Mouse (Mus musculus) myocyte (in vitro differentiated cells): ENCODE results near the gene Trp53rkb. TPM values are rescaled to one million over a fixed set of nuclear protein-coding genes. Genes with fewer than 3 reads are reported as not detected.

Source experiments
- H3K27me3 ChIP-seq: one replicate; pipeline ENCODE4 v1.6.1; 2011; ENCODE audit not compliant: control insufficient read depth, insufficient read depth, insufficient read length
- H3K36me3 ChIP-seq: one replicate; pipeline ENCODE4 v1.6.1; 2011; ENCODE audit not compliant: control insufficient read depth, insufficient read depth
- H3K4me2 ChIP-seq: one replicate; pipeline ENCODE4 v1.6.1; 2011; ENCODE audit warnings: low read depth, control low read depth
- H3K4me3 ChIP-seq: one replicate; pipeline ENCODE4 v1.5.1; 2011; ENCODE audit warnings: mild to moderate bottlenecking, control low read depth, moderate library complexity
- H3K79me2 ChIP-seq: one replicate; pipeline ENCODE4 v1.6.1; 2011; ENCODE audit not compliant: control insufficient read depth, insufficient read depth
- H3ac ChIP-seq: one replicate; pipeline ENCODE4 v1.6.1; 2011; ENCODE audit not compliant: control insufficient read depth, insufficient read length
- CEBPB ChIP-seq: IDR thresholded peaks from 2 replicates; pipeline ENCODE4 v1.6.1; 2011; ENCODE audit warnings: mild to moderate bottlenecking, moderate library complexity; ENCODE audit not compliant: poor library complexity, insufficient read depth, severe bottlenecking
- E2F4 ChIP-seq: IDR thresholded peaks from one replicate; pipeline ENCODE4 v1.6.1; 2011; ENCODE audit warnings: mild to moderate bottlenecking, control low read depth, moderate library complexity; ENCODE audit not compliant: insufficient read depth
- MAX ChIP-seq: IDR thresholded peaks from one replicate; pipeline ENCODE4 v1.6.1; 2011; ENCODE audit warnings: low read depth, mild to moderate bottlenecking, control low read depth
- MYOD1 ChIP-seq, 3 experiments: IDR thresholded peaks; one replicate each; pipeline ENCODE4 v1.6.1; 2011; ENCODE audit warnings: control low read depth in 2 of 3, low read depth in 2 of 3, mild to moderate bottlenecking in 2 of 3, moderate library complexity in 1 of 3; ENCODE audit not compliant: insufficient read length in 2 of 3, control insufficient read depth in 1 of 3
- MYOG ChIP-seq, 3 experiments: IDR thresholded peaks; one replicate each; pipeline ENCODE4 v1.6.1; 2011; ENCODE audit warnings: control low read depth in 2 of 3, low read depth in 2 of 3, mild to moderate bottlenecking in 2 of 3; ENCODE audit not compliant: insufficient read length in 2 of 3, control insufficient read depth in 1 of 3, insufficient read depth in 1 of 3
- POLR2A ChIP-seq: IDR thresholded peaks from one replicate; pipeline ENCODE4 v1.6.1; 2011; ENCODE audit warnings: low read depth, mild to moderate bottlenecking, control low read depth, moderate library complexity; ENCODE audit not compliant: insufficient read length
- POLR2AphosphoS2 ChIP-seq: IDR thresholded peaks from one replicate; pipeline ENCODE4 v1.6.1; 2011; ENCODE audit warnings: low read depth, control low read depth; ENCODE audit not compliant: insufficient read length
- REST ChIP-seq: IDR thresholded peaks from one replicate; pipeline ENCODE4 v1.6.1; 2011; ENCODE audit warnings: mild to moderate bottlenecking, control low read depth, moderate library complexity; ENCODE audit not compliant: insufficient read depth, insufficient read length
- SRF ChIP-seq: IDR thresholded peaks from one replicate; pipeline ENCODE4 v1.6.1; 2011; ENCODE audit warnings: low read depth; ENCODE audit not compliant: control insufficient read depth, insufficient read length
- TCF12 ChIP-seq: IDR thresholded peaks from one replicate; pipeline ENCODE4 v1.6.1; 2011; ENCODE audit warnings: mild to moderate bottlenecking, control low read depth; ENCODE audit not compliant: poor library complexity, insufficient read depth, severe bottlenecking
- TCF3 ChIP-seq: IDR thresholded peaks from one replicate; pipeline ENCODE4 v1.6.1; 2011; ENCODE audit warnings: low read depth, control low read depth; ENCODE audit not compliant: insufficient read length
- USF1 ChIP-seq: IDR thresholded peaks from one replicate; pipeline ENCODE4 v1.6.1; 2011; ENCODE audit warnings: low read depth, mild to moderate bottlenecking, control low read depth, moderate library complexity
- polyA plus RNA-seq: library from polyadenylated mRNA; unstranded; fragments of >200 nt; fragmentation: generic; extraction: Trizol; gene quantifications from one replicate; pipeline ENCODE4 v1.2.1, GENCODE M21; 2012; ENCODE audit warnings: missing spikeins

Trp53rkb gene
- polyA plus RNA-seq, 1 experiment, result 4.7 TPM

GRCm38 (mm10) chr2:166754194-166754593 is 38.1 kb upstream of the Trp53rkb start:
- TF ChIP-seq SRF, result no peak
- TF ChIP-seq USF1, result no peak
- no peak for TF ChIP-seq TCF12
- no peak for TF ChIP-seq E2F4
- TF ChIP-seq TCF3, result no peak
- no peak for TF ChIP-seq REST
- no peak for TF ChIP-seq MYOD1 (IDR thresholded peaks at IDR 0.05; ENCODE audit: control insufficient read depth in 1 of 3, insufficient read length in 2 of 3, low read depth in 2 of 3)
- no peak for TF ChIP-seq MYOG (IDR thresholded peaks at IDR 0.05; ENCODE audit: control insufficient read depth in 1 of 3, insufficient read depth in 1 of 3, insufficient read length in 2 of 3, low read depth in 2 of 3)
- no peak for TF ChIP-seq MAX
- TF ChIP-seq POLR2AphosphoS2, result no peak
- TF ChIP-seq CEBPB, result no peak
- no peak for TF ChIP-seq POLR2A
- Histone ChIP-seq H3K27me3 (peaks cover 9% of the 10 kb centered on the region), H3K36me3 (no peaks in the 10 kb centered on the region), H3K4me3 (no peak overlapping the region), H3ac (no peak overlapping the region), H3K4me2 (no peak overlapping the region), H3K79me2 (no peaks in the 10 kb centered on the region)

DNA sequence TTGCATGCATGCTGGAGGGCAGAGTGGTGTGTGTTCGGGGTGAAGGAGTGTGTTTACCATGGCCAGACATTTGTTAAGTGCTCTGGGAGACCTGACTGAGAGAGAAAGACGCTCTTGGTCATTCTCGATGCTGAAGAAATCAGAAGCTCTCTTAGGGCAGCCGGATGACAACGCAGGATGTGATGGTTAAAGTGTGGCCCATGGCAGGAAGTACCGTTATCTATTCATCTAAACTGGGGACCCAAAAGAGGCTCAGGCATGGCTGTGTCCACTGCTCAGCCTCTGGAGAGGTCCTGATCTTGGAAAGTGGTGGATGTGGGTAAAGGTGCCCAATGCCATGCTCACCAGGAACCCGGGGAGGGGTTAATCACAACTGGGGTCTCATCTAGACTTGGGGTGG is 37.6 kb upstream of the Trp53rkb start:
- TF ChIP-seq POLR2AphosphoS2 (no peak), E2F4 (no peak), TCF3 (no peak), CEBPB (no peak), SRF (no peak)
- Histone ChIP-seq H3K36me3 (no peaks in the 10 kb centered on the region), H3K27me3 (peaks cover 9% of the 10 kb centered on the region), H3ac (no peak overlapping the region), H3K4me3 (no peak overlapping the region), H3K4me2 (no peak overlapping the region), H3K79me2 (no peaks in the 10 kb centered on the region)

DNA sequence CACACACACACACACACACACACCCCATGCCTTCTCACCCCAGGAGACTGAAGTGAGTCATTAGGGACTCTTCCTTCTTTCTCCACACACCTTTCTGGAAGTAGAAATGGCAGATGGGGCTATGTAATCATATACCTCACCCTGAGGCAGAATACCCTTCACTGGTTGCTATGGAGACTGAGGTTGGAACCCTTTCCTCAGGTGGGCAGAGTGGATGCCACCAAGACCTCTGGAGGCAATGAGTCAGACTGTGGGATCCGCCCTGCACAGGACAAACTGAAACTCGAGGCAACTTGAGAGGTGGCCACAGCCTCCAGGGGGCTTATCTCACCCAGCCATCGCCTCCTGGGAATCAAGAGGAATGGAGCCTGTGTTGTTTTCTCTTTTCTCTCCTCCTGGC is 34.4 kb upstream of the Trp53rkb start:
- Histone ChIP-seq H3ac (no peak overlapping the region), H3K4me3 (no peak overlapping the region), H3K79me2 (no peaks in the 10 kb centered on the region), H3K4me2 (no peak overlapping the region), H3K36me3 (no peaks in the 10 kb centered on the region), H3K27me3 (peaks cover 6% of the 10 kb centered on the region)
- TF ChIP-seq MAX, result no peak
- no peak for TF ChIP-seq TCF12
- no peak for TF ChIP-seq USF1
- no peak for TF ChIP-seq SRF
- TF ChIP-seq POLR2AphosphoS2, result no peak
- TF ChIP-seq MYOD1 (IDR thresholded peaks at IDR 0.05; ENCODE audit: control insufficient read depth in 1 of 3, insufficient read length in 2 of 3, low read depth in 2 of 3), result no peak
- no peak for TF ChIP-seq E2F4

DNA sequence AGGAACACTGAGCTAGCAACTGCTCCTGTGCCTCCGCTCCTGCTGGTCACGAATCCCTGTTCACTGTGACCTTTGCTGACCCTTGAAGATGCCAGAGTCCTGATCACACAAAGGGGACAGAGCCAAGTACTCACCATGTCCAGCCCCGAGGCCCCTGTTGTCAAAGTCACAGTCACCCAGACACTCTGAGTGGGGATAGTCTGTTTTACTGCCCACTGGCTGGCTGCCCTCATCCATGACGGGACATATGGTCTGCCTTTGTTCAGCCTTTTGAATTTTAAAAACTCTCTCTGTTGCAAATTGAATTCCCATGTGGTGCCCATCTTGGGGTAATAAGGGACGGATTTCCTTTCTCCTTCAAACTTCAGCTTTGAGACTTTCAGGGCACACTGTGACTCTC is 28.3 kb upstream of the Trp53rkb start:
- no peak overlapping the region for H3K4me2 ChIP-seq
- no peaks in the 10 kb centered on the region for H3K36me3 ChIP-seq
- peaks cover 11% of the 10 kb centered on the region for H3K27me3 ChIP-seq
- no peaks in the 10 kb centered on the region for H3K79me2 ChIP-seq
- H3K4me3 ChIP-seq, result no peak overlapping the region
- TF ChIP-seq E2F4, result no peak
- no peak for TF ChIP-seq MYOD1 (IDR thresholded peaks at IDR 0.05; ENCODE audit: control insufficient read depth in 1 of 3, insufficient read length in 2 of 3, low read depth in 2 of 3)
- no peak for TF ChIP-seq REST
- no peak overlapping the region for H3ac ChIP-seq

DNA sequence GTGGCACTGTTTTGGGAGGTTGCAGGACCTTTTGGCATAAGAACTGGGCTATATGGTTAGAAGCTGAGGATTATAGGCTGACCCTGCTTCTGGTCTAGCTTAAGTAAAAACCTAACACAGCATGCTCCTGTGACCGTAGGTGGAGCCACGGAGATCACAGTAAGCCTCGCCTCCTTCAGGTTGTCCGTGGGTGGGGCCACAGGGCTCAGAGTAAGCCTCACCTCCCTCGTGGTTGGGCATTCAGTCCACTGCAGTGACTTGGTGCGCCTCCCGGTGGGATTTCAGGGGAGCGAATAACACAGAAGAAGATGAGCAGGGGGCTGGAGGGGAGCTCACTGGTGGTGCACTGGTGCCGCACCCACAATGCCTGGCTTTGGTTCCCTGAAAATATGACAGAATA is 24.7 kb upstream of the Trp53rkb start:
- Histone ChIP-seq H3K36me3 (no peaks in the 10 kb centered on the region), H3K4me2 (no peak overlapping the region), H3K4me3 (no peak overlapping the region), H3ac (no peak overlapping the region), H3K79me2 (no peaks in the 10 kb centered on the region), H3K27me3 (peaks cover 11% of the 10 kb centered on the region)
- no peak for TF ChIP-seq TCF3
- no peak for TF ChIP-seq MYOG (IDR thresholded peaks at IDR 0.05; ENCODE audit: control insufficient read depth in 1 of 3, insufficient read depth in 1 of 3, insufficient read length in 2 of 3, low read depth in 2 of 3)
- no peak for TF ChIP-seq POLR2A
- no peak for TF ChIP-seq SRF
- no peak for TF ChIP-seq CEBPB
- no peak for TF ChIP-seq POLR2AphosphoS2
- TF ChIP-seq MAX, result no peak
- TF ChIP-seq TCF12, result no peak
- no peak for TF ChIP-seq MYOD1 (IDR thresholded peaks at IDR 0.05; ENCODE audit: control insufficient read depth in 1 of 3, insufficient read length in 2 of 3, low read depth in 2 of 3)
- no peak for TF ChIP-seq REST
- no peak for TF ChIP-seq USF1
- no peak for TF ChIP-seq E2F4
